Mouse (Mus musculus): ENCODE measurements around the gene Npas3.

Npas3 gene

DNA sequence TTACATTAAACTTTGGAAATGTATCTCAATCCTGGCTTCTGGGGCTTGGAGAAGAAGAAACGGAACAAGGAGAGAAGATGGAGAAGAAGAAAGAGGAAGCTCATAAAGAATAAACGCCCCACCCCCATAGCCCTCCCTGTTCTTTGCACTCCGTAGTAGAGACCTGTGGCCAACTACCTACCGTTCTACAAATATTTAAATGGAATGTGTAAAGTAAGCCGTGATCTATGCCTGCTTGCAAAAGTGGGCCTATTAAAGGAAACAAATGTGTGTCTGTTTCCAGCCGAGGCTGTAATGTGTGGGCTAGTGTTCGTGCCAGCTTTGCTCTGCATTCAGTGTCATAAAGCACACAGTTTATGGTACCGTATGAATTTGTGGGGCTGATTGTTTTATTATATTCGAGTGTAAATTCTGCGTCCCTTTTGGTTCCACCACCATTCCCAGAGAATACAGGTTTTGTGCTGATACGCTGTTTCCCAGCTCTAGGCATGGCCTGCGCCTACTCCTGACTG is 597.7 kb downstream of the Npas3 start:
- intact Hi-C loops (cut with DNase I): no loop called here

DNA sequence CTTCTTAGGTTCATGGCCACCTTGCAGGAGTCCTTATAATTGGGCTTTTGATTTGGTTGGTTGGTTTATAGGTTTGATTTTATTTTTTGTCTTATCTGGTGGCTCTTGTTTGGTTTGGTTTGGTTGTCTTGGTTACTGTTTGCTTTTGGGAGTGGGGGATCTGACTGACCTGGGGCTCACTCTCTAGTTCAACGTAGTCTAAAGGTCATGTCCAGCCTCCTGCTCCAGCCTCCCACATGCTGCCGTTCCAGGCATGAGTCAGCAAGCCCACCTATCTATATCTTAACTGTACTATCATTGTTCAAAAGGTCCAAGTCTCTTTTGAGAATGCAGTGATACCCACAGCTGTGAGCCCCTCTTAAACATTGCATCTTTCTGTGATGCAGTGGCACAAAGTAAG is 600.8 kb downstream of the Npas3 start:
- intact Hi-C loops (cut with DNase I): no loop called here

DNA sequence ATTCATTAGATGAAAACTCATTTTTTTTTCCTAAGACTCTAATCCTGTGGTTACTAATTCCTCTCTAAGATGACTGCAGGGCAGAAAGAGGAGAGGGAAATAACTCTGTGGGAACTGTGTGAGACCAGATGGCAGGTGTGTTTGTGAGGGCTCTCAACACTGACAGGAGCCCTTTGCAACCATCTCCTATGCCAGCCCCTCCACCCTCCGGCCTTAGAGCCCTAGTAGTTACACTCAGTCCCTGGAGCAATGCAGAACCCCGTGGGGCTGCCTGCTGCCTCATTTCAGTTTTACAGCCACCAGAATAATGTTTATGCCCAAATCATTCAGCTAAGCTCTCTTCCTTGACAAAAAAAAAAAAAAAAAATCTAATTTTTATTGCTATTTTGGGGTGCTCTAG is 604.0 kb downstream of the Npas3 start:
- intact Hi-C loops (cut with DNase I): no loop called here

DNA sequence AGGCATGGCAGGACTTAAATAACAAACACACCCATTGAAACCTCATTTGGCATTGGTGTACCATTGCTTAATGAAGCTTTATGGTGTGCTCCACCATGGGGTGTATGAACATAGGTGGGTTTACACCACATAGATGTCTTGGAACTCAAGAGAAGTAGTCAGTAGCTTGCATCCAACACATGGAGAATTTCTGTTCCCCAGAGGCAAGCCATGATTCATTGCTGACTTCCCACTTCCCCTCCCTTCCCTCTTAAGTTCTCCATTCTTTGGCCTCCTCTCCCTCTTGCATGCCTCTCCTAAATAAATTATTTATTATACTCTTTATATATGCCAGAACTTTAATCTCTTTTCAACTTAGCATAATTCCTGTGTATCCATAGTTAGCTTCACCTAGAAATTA is 611.7 kb downstream of the Npas3 start:
- intact Hi-C loops (cut with DNase I): no loop called here

DNA sequence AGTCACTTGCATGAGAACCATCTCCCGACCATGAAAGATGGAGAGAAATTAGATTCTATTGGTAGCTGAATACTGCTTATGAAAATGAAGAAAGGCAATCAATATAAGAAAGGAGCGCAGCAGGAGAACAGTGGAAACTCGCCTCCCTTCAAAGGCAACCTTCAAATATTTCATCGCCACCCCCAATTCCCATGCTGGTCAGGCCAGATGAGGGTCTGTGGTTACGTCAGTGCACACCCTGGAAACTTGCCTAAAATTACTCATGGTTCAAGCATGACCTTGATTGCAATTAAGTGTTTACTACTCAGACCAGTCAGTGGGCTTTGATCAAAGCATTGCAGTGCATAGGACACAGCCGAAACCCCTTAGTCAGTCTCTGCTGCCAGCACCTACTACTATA is 613.8 kb downstream of the Npas3 start:
- intact Hi-C loops (cut with DNase I): no loop called here

DNA sequence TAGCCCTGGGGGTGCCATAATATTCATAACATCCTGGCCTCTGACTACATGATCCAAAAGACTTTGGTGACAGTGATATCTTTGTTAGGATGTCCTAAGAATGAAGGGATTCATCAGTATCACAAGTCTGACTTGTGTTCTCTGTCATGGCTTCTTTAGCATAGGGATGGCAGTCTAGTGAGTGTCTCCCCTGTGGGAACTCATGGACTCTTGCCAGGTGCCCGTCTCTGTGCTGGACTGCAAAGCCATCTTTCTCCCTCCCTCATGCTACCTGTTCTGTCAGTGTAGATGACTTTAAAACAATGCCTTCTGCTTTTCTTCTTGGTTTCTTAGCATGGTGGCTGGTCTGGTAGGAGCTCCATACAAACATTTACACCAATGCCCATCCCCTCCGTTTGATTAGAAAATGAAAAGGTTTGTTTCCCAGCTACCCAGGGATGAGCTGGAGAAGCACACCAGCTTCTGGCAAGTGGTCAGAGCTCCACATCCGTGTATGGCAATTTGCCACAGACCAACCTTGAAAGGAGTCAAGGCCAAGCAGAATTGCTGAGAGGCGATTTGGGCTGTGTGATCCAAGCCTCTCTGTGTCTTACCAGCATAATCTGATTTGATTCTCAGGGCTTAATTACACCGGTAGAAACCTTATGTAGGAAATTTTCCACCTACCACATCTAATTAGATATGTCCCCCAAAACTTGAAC is 616.1 kb downstream of the Npas3 start:
- intact Hi-C loops (cut with DNase I): no loop called here

DNA sequence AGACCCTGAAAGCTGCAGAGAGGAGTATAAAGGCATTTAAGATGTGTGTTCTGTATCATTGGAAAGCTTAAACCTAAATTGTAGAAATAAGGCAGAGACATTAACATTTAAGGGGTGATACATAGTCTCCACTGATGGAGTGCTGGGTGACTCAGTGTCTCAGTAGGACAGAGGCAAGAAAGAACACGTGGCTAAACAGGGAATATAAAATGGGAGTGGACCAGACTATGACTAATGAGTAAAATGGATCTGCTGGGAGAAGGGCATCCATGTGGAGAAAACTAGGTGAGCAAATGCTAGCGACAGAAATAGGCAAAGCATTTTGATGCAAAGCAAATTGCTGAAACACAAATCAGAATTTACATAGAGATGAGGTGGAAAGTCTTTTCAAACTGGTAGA is 617.2 kb downstream of the Npas3 start:
- intact Hi-C loops (cut with DNase I): no loop called here

DNA sequence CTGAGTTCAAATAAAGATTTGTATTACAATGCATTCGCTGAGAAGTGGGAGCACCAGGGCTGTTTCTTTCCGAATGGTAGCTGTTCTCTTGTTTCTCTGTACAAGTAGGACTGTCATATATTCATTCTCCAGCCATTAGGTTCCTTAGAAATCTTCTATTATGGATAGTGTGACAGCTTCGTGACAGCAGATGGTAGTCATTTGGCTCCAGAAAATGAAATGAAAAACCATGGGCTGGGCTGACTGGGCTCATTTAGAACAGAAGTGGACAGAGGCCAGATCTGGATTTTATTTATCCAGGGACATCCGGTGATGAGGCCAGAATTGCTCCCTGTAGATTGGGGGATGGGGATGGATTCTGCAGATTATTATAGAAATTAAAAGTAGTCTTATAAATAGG is 621.5 kb downstream of the Npas3 start:
- intact Hi-C loops (cut with DNase I): no loop called here

DNA sequence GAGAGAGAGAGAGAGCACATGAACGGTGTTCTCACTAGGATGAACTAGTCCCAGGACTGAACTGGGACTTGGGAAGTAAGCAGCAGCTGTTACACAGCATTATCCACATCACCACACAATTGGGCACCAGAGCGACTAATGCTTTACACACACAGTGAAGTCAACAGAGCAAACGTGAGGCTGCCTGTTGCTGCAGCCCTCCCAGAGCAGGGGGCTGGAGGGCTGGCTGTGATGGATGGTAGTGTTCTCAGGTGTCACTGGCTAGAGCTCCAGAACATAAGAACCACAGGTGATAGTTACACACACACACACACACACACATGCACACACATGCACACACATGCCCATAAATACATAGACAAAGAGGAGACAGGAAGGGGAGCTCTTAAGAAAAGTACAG is 626.7 kb downstream of the Npas3 start:
- intact Hi-C loops (cut with DNase I): no loop called here

DNA sequence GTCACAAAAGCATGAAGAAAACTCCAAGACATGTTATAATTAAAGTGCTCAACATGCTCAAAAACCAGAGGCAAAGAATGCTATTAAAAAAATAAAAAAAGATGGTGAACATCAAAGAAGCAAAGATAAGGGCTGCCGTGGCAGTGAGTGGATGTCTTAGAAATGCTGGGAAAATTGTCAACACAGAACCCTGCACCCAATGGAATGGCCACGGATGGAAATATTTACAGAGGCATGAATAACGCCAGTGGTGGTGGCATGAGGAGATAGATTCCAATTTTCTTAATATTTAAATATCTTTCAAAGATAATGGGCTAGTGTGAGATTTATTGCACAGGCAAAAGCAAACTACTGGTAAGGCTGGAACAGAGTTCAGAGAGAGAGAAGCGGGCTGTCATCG is 628.2 kb downstream of the Npas3 start:
- intact Hi-C loops (cut with DNase I): no loop called here

DNA sequence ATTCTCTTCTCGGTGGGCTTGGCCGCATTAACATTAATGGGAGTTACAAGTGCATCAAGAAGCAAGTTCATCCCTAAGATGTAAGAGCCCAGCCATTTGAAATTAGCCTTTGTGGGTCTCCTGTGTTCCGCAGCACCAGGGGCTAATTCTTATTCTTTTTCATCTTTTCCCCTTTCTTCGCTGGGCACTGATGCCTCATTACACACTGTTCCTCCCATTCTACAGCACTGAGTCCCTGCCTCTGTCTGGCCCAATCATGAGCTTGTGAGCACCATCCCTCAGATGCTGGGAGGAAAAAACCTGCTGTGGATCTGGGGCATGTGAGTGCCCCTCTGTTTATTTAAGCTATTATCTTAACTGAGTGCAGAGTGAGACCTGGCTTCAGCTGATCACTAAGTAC is 633.2 kb downstream of the Npas3 start:
- intact Hi-C loops (cut with DNase I): no loop called here

DNA sequence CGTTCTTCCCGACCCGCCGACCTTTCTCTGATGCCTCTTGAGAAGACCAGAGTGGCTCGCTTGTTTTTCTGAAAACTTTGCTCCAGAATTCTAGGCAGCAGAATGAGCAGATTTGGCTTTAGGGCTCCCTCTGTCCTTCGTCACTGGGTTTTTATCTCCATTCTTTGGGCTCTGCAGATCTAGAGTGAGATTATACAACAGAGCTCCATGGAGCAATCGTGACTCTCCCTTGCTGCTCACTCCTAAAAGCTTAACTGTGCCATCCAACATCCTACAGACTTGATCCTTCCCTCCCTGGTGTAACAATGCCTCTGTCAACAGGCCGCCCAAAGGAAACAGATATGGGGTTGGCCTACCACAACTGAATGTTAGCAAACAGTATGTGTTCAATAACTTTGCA is 634.4 kb downstream of the Npas3 start:
- intact Hi-C loops (cut with DNase I): no loop called here

DNA sequence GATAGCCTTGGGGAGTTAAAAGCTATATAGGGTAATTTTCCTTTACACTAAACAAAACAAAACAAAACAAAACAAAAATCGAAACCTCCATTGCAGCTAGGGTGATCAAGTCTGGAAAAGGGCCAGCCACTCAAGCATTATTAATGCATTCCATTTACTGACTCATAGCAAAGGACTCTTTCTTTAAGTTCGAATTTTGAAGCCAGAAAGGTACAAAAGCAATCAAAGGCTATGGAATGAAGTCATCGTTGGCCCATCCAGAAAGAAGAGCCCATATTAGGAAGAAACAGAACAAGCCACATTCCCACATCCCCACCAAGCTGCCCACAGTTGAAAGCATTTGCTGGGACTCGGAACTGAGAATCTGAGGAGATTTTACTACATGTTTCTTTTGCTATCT is 640.1 kb downstream of the Npas3 start:
- intact Hi-C loops (cut with DNase I): no loop called here

DNA sequence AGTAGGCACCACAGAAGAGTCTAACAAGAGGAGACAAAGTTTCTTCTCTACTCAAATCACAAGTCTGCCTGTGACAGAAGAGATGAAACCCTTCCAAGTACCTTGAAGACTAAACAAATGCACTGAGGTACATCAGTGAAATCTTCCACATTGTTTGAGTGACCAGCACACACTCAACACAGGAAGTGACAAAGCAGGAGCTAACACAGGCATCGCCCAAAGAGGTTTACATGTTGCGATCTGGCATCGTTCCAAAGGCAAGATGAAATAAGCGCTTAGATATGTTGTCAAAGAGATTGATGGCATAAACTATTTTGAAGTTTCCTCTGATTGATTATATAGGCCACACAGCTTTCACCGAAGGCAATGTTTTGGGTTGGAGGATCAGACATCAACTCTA is 647.4 kb downstream of the Npas3 start:
- intact Hi-C loops (cut with DNase I): no loop called here

DNA sequence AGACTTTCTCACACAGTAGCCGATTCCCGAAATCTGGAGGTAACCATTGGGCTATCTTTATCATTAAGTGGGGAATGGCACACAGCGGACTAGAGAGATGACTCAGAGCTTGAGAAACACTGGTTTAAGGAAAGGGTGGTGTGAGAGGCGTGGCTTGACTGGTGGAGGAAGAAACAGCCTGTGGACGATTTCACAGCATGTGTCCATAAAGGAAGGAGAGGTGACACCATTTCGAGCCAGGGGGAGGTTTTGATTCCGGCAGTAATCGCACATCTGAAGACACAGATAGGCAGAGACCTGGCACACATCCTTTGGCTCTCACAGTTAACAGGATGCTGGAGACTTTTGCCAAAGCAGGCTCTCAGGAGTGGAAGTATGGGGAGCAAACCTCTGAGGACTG is 660.3 kb downstream of the Npas3 start:
- intact Hi-C loops (cut with DNase I): no loop called here

DNA sequence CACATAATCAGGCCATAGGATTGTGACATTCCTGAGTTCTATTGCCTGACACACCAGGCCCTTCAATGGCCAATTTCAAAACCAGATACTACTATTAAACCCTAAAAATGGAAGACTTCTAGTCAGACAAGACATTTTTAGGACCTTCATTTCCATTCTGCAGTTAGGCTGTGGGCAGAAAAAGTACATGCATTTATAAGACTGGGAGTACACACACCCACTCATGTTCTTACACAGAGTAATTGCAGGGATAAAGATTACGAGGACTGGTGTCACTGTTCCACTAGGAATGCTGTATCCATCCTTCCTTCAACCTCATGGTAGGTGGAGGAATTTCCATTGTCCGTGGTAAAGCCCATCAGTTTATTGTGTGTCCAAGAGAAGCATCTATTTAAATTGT is 661.7 kb downstream of the Npas3 start:
- intact Hi-C loops (cut with DNase I): no loop called here

DNA sequence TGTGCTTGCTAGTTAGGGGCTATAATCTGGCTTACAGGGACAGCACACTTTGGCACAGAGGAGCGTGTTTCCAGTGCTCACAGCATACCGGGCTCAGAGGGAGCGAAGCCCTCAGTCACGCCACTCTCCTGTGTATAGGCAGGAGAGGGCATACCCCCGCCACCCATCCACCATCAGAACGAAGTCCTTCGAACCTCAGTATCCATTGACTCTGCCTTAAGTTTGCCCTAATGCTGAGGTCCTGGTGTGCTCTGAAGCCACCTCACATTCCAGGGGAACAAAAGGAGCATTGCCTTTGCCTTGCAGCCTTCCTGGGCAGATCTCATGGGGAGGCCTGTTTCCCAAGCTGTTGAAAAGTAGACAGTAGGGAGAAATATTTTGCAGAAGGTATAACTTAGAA is 673.7 kb downstream of the Npas3 start:
- intact Hi-C loops (cut with DNase I): no loop called here

DNA sequence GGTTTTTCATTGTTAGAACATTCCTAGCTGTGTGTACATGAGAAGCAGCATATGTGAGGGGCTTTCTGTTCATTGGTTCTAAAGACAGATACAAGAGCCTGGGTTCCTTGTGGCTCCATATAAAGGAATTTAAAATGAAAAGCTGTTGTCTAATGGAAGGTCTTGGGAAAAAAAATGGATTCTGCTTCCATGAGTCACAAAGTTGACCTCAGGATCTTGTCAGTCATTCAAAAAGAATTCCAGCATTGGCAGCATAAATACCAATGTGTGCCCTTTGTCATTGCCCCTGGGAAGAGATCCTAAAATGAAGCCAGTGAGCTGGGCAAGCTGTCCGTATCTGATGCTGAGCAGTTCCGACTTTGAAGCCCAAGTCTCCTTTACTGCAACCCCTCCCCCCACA is 700.3 kb downstream of the Npas3 start:
- intact Hi-C loops (cut with DNase I): no loop called here

DNA sequence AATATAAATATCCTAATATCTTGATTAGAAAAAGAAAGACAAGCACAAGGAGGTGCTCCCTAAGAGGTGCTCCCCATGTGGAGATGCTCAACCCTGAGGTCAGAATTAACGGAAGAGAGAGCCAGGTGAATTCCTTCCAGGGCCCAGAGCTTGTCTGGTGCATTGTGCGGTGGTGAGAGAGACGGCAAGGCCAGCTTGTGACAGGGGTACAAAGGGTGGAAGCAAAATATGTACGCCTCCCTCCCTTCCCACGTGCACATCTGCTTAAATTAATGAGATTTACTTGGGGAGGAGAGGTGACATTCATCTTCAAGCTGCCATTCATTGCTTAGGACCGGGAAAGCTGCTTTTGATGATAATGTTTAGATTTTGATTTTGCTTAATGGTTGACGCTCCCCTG is 713.5 kb downstream of the Npas3 start:
- intact Hi-C loops (cut with DNase I): no loop called here

DNA sequence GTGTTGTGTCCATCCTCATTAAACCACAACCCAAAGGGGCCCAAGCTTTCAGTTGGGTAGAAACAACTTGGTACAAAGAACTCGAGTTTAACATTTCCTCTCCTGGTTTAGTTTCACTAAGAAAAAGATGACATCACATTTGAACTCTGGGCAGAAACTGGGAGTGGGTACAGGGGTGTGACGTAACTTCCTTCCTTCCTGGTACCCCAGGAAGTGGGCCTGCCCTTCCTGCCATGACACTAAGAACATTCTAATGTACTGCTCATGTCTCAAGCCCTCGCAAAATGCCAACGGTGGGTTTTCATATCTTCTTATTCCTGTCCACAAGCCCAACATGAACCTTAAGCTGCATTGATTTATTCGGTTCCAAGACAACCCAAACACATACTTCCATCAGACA is 715.1 kb downstream of the Npas3 start:
- intact Hi-C loops (cut with DNase I): no loop called here

DNA sequence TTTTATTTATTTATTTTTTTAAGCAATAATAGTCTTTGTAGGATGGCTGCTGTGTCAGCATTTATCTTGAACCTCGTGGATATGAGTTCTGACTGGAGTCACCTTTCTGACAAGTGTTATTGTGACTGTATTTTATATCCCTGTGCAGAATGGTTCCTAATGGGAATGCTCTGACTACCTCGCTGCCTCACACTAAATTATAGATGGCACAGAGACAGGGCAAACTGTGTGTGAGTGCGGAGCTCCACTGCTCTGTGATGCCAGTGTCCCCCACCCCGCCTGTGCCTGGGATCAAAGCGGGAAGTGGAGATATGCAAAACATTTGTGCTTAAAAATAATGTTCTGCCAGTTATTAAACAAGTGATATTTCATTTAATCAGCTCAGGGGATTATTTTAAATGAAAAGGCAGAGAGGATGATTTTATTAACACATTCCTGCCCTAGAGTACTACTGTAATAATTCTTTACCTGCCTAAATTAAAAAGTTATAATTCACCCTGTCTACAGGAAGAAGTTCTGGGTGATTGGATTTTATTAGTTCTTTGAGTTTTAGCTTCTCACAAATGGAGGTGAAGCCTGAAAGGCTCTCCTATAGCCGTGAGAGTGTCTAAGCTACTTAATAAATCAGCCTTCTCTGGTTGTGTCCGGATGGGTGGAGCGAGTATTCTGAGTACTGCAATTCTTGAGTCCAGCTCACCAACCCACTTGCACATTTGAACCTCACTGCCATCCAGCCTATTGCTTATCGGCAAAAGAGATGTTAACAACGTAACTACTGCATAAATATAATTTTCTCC is 721.1 kb downstream of the Npas3 start:
- intact Hi-C loops (cut with DNase I): no loop called here

DNA sequence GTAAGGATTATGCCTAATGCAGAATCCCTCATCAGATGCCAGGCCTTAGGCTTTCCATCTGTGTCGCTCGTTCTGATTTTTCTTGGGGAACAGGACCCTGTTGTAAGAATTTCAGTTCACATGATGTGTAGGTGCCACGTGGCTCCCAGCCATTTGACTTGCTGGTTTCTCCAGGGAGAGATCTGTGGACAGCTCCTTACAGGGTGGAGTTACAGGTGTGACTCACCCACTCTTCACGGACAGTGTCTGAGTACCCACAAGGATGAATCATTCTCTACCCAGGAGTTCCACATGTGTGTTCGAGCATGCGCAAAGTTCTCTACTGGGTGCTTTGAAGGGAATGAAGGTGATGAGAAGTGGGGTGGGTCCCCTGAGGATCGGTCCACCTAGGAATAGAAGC is 722.2 kb downstream of the Npas3 start:
- intact Hi-C loops (cut with DNase I): no loop called here

DNA sequence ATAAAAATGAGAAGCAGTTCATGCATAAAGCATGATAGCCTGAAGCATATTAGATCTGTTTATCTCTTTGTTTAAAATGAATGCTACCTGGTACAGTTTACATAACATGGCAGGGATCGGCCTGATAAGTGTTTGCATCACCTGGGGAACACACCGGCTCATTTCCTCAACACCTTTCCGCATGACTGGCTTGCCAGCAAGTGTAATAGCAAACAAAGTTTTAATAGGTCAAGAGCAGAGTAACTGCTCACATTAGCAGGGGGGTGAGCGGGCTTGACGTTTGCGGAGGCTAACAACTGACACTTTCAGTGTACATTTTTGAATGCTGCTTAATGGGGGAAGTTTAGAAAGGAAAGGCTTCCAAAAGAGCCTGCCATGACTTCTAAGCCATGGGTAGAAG is 724.9 kb downstream of the Npas3 start:
- intact Hi-C loops (cut with DNase I): no loop called here

Measured in adrenal gland (tissue).